Mouse (Mus musculus) midbrain, embryonic 13.5 days (tissue): Measurements from ENCODE around the gene Nup214. TPM values are rescaled to one million over a fixed set of nuclear protein-coding genes. Genes with fewer than 3 reads are reported as not detected.

Source experiments
- ATAC-seq: fragments of 200-750 bp; cut with Nextera tagmentation; 2 replicates; pipeline ENCODE4 v1.8.0; 2017; ENCODE audit warnings: mild to moderate bottlenecking, moderate TSS enrichment, moderate library complexity
- H3K27ac ChIP-seq: fragments of 300-500 bp; sonication (generic); 2 replicates; pipeline ENCODE4 v1.5.1; 2015; ENCODE audit warnings: inconsistent platforms, mild to moderate bottlenecking, moderate library complexity
- H3K27me3 ChIP-seq: fragments of 300-500 bp; sonication (generic); 2 replicates; pipeline ENCODE4 v1.6.1; 2015; ENCODE audit warnings: mild to moderate bottlenecking, inconsistent platforms
- H3K36me3 ChIP-seq: fragments of 300-500 bp; sonication (generic); 2 replicates; pipeline ENCODE4 v1.6.1; 2015; ENCODE audit warnings: mild to moderate bottlenecking, inconsistent platforms
- H3K4me1 ChIP-seq: fragments of 300-500 bp; sonication (generic); replicated peaks from 2 replicates; pipeline ENCODE4 v1.6.1; 2015; ENCODE audit warnings: inconsistent platforms
- H3K4me2 ChIP-seq: fragments of 300-500 bp; sonication (generic); replicated peaks from 2 replicates; pipeline ENCODE4 v1.6.1; 2015; ENCODE audit warnings: moderate library complexity, mild to moderate bottlenecking, inconsistent platforms
- H3K4me3 ChIP-seq: fragments of 300-500 bp; sonication (generic); replicated peaks from 2 replicates; pipeline ENCODE4 v1.5.1; 2015; ENCODE audit warnings: mild to moderate bottlenecking, inconsistent platforms
- H3K9ac ChIP-seq: fragments of 300-500 bp; sonication (generic); replicated peaks from 2 replicates; pipeline ENCODE4 v1.6.1; 2015; ENCODE audit warnings: mild to moderate bottlenecking, inconsistent platforms
- H3K9me3 ChIP-seq: fragments of 300-500 bp; sonication (generic); 2 replicates; pipeline ENCODE4 v1.6.1; 2016; ENCODE audit warnings: mild to moderate bottlenecking, inconsistent platforms
- WGBS: fragments of 180-500 bp; shearing (Covaris S2); methylation state at CpG from one replicate; pipeline ENCODE4 v1.1.7; 2015; 5-methylcytosine and 5-hydroxymethylcytosine counted together
- polyA plus RNA-seq: library from polyadenylated mRNA; unstranded; fragments of >200 nt; fragmentation: Nextera tagmentation; extraction: Ambion mirVana; gene quantifications from 2 replicates; pipeline ENCODE4 v1.2.1, GENCODE M21; 2015

The Nup214 gene
- polyA plus RNA-seq, 1 experiment from 2014 or later = 84.5 TPM

DNA sequence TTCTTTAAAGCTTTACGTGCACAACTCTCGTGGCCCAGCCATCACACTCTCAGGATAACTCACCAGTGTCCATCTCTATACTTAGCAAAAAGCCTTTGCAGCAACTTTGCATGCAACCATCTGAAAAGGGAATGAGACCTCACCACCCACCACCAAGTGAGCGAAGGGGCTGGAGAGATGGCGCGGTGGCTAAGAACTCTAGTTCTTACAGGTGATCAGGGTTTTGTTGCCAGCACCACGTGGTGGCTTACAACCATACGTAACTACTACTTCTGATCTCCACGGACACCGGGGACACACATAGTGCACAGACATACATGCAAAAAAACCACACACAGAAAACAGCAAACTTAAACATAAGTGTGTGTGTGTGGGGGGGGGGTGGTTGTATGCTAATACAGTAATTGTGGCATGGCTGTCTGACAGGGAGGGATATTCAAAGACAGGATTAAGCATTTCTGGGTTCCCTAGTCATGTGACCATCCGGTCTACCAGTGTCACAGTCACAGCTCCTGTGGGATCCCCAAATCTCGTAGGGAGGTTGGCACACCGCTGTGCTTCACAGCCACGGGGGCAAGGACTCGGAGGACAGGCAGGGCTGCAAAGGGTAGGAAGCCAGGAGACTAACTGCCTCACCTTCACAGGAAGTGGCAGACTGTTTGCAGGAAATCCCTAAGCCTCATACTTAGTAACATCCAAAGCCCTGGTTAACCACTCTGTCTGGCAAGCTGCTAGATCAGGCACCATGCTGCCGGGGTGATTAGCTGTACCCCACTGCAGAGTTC is 88.6 kb downstream of the Nup214 start:
- H3K27me3 ChIP-seq = peaks cover 16% of the 10 kb centered on the region
- H3K27ac ChIP-seq = no peak overlapping the region
- H3K9ac ChIP-seq = no peak overlapping the region
- no peak overlapping the region for H3K4me3 ChIP-seq
- H3K4me1 ChIP-seq = no peaks in the 10 kb centered on the region; the same call in 1 of the 2 replicates
- H3K36me3 ChIP-seq = no peaks in the 10 kb centered on the region
- 90% methylated on average over 15 of the region's 15 CpGs for WGBS
- no peaks in the 10 kb centered on the region for H3K9me3 ChIP-seq
- no peak overlapping the region for H3K4me2 ChIP-seq
- ATAC-seq = no peak

- no peaks in the 10 kb centered on the region; the same call in 1 of the 2 replicates for H3K4me1 ChIP-seq
- H3K36me3 ChIP-seq = no peaks in the 10 kb centered on the region
- 82% methylated on average over 7 of the region's 7 CpGs for WGBS
- H3K9ac ChIP-seq = no peak overlapping the region
- no peak overlapping the region for H3K27ac ChIP-seq
- no peak for ATAC-seq
- no peaks in the 10 kb centered on the region for H3K9me3 ChIP-seq
- peaks cover 18% of the 10 kb centered on the region; the same call in 1 of the 2 replicates for H3K27me3 ChIP-seq
- H3K4me3 ChIP-seq = no peak overlapping the region
- H3K4me2 ChIP-seq = no peak overlapping the region
Measured at GRCm38 (mm10) chr2:32063451-32064151, 89.4 kb downstream of the Nup214 start.

DNA sequence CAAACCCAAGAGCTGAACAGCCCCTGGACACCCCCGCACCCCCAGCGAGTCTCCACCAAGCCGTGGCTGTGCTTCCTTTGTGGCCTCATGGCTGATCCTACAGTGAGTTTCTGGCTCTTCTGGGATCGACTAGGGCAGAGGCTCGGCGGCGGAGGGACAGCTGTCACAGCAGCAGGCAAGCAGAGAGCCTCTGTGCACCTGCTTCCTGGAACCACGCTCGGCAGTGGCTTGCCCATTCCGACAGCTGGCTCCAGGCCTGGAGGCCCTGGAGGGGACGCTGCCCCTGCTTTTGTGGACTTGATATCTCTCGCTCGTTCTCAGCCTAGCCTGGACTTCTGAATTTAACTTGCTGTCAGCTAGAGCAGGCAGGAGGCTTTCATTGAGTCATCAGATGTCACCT is 90.7 kb downstream of the Nup214 start:
- Histone ChIP-seq H3K36me3 (no peaks in the 10 kb centered on the region), H3K4me3 (no peak overlapping the region), H3K4me1 (no peaks in the 10 kb centered on the region; the same call in 1 of the 2 replicates), H3K9ac (no peak overlapping the region), H3K9me3 (no peaks in the 10 kb centered on the region), H3K27me3 (0 out of 2 replicates have a peak, but pooled peaks cover 15% of the 10 kb centered on the region), H3K27ac (no peak overlapping the region), H3K4me2 (no peak overlapping the region)
- 66% methylated on average over 13 of the region's 13 CpGs for WGBS
- no peak for ATAC-seq

DNA sequence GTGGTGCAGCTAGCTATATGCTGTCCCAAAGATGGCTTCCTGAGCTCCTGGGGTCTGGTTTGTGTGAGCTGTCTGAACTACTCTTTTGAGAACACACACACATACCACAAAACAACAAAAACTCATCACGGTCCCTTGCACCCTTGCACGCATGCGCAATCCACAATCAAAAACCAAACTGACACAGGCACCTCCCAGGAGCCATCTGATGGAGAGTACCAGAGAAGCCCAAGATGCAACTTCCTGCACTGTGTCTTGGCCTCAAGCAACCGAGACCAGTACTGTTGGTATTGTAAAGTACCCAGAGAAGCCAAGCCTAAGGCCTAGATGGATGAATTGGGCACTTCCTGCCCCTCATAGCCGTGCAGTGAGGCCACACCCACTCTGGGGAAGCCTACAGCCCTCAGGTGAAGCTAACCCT is 91.1 kb downstream of the Nup214 start:
- H3K4me3 ChIP-seq = no peak overlapping the region

GRCm38 (mm10) chr2:32066005-32066404 is 91.8 kb downstream of the Nup214 start:
- ATAC-seq = no peak
- no peak overlapping the region for H3K9ac ChIP-seq
- no peak overlapping the region for H3K27ac ChIP-seq
- H3K4me2 ChIP-seq = no peak overlapping the region
- H3K27me3 ChIP-seq = 0 out of 2 replicates have a peak, but pooled peaks cover 9% of the 10 kb centered on the region
- no peaks in the 10 kb centered on the region for H3K9me3 ChIP-seq
- no peaks in the 10 kb centered on the region; the same call in 1 of the 2 replicates for H3K4me1 ChIP-seq
- H3K36me3 ChIP-seq = no peaks in the 10 kb centered on the region
- no peak overlapping the region for H3K4me3 ChIP-seq
- 79% methylated on average over 4 of the region's 4 CpGs for WGBS

More for the DNA sequence above, 91.1 kb downstream of the Nup214 start:
- Histone ChIP-seq H3K27ac (no peak overlapping the region), H3K27me3 (0 out of 2 replicates have a peak, but pooled peaks cover 15% of the 10 kb centered on the region), H3K36me3 (no peaks in the 10 kb centered on the region), H3K9ac (no peak overlapping the region), H3K4me1 (no peaks in the 10 kb centered on the region; the same call in 1 of the 2 replicates), H3K4me2 (no peak overlapping the region), H3K9me3 (no peaks in the 10 kb centered on the region)
- WGBS = 85% methylated on average over 5 of the region's 5 CpGs
- ATAC-seq = no peak

GRCm38 (mm10) chr2:32068811-32069607 is 94.8 kb downstream of the Nup214 start:
- no peak for ATAC-seq
- Histone ChIP-seq H3K9me3 (no peaks in the 10 kb centered on the region), H3K4me1 (no peaks in the 10 kb centered on the region; the same call in 1 of the 2 replicates), H3K27me3 (0 out of 2 replicates have a peak, but pooled peaks cover 7% of the 10 kb centered on the region), H3K27ac (no peak overlapping the region), H3K4me2 (no peak overlapping the region), H3K36me3 (no peaks in the 10 kb centered on the region), H3K4me3 (no peak overlapping the region), H3K9ac (no peak overlapping the region)
- WGBS = 58% methylated on average over 31 of the region's 31 CpGs

DNA sequence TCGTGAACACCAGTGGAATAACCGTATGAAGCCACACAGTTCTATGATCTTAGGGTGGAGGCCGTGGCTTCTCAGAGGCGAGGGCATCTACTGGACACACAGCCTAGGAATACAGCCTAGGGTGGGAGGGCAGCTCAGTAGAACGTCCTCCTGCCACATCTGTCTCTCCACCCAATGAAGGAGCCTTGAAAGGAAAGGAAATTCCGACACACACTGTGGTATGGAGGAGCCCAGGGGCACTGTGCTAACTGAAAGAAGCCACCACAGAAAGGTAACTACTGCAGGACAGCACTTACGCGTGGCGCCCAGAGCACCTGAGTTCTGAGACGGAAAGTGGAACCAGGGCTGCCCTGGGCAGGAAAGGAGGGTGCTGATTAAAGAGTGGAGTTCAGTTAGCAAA is 96.5 kb downstream of the Nup214 start:
- Histone ChIP-seq H3K27ac (no peak overlapping the region), H3K9ac (no peak overlapping the region), H3K27me3 (0 out of 2 replicates have a peak, but pooled peaks cover 7% of the 10 kb centered on the region), H3K36me3 (no peaks in the 10 kb centered on the region), H3K4me1 (no peaks in the 10 kb centered on the region), H3K4me3 (no peak overlapping the region), H3K4me2 (no peak overlapping the region), H3K9me3 (no peaks in the 10 kb centered on the region)
- no peak for ATAC-seq
- 91% methylated on average over 10 of the region's 10 CpGs for WGBS

- no peak for ATAC-seq
- no peak overlapping the region for H3K4me3 ChIP-seq
- no peaks in the 10 kb centered on the region for H3K36me3 ChIP-seq
- WGBS = 69% methylated on average over 8 of the region's 8 CpGs
- no peaks in the 10 kb centered on the region for H3K27me3 ChIP-seq
- no peaks in the 10 kb centered on the region for H3K9me3 ChIP-seq
- H3K4me1 ChIP-seq = no peaks in the 10 kb centered on the region
- no peak overlapping the region for H3K27ac ChIP-seq
- no peak overlapping the region for H3K4me2 ChIP-seq
- H3K9ac ChIP-seq = no peak overlapping the region
Measured at GRCm38 (mm10) chr2:32074404-32074803, 100.2 kb downstream of the Nup214 start.

DNA sequence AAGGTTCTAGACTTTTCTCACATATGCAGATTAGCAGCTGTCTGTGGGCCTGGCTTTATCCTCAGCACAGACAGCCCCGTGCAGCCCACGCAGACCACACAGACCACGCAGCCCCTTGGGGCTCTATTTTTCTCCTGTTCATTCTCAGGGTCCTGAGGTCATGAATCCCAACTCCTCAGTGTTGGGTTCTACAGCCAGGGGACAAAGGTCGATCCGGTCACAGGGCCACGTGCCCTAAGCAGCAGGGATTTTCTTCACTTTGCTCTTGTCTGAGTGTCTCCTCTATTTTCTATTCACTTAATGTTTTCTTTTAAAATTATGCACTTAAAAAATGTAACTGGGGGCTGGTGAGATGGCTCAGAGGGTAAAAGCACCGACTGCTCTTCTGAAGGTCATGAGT is 101.1 kb downstream of the Nup214 start:
- H3K4me3 ChIP-seq = no peak overlapping the region
- ATAC-seq = no peak
- H3K4me1 ChIP-seq = no peaks in the 10 kb centered on the region
- H3K36me3 ChIP-seq = no peaks in the 10 kb centered on the region
- no peak overlapping the region for H3K4me2 ChIP-seq
- H3K9ac ChIP-seq = no peak overlapping the region
- H3K27ac ChIP-seq = no peak overlapping the region
- WGBS = 69% methylated on average over 7 of the region's 7 CpGs
- 0 out of 2 replicates have a peak, but pooled peaks cover 7% of the 10 kb centered on the region for H3K27me3 ChIP-seq
- H3K9me3 ChIP-seq = no peaks in the 10 kb centered on the region

DNA sequence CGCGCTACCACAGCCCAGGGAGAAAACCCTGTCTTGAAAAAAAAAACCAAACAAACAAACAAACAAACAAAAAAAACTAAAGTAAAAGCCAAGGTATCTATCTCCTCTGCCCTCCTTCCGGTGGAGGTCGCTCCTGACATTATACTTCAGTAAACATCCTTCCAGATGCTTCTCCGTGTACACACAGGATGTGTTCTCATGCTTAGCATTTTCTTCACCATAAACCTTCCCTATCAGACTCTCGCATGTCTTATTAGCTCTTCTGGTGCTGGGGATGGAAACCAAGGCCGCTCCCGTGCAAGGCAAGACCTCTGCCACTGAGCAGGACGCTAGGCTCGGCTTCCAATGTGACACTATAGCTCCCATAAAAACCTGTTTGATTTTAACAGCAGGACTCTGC is 103.5 kb downstream of the Nup214 start:
- Histone ChIP-seq H3K9me3 (no peaks in the 10 kb centered on the region), H3K9ac (no peak overlapping the region), H3K36me3 (no peaks in the 10 kb centered on the region), H3K27me3 (peaks cover 28% of the 10 kb centered on the region), H3K27ac (no peak overlapping the region), H3K4me3 (no peak overlapping the region), H3K4me2 (no peak overlapping the region), H3K4me1 (peaks cover 4% of the 10 kb centered on the region; the same call in 1 of the 2 replicates)
- WGBS = 81% methylated on average over 10 of the region's 10 CpGs
- no peak for ATAC-seq

GRCm38 (mm10) chr2:32078522-32078921 is 104.3 kb downstream of the Nup214 start:
- peaks cover 12% of the 10 kb centered on the region for H3K4me1 ChIP-seq
- H3K9ac ChIP-seq = no peak overlapping the region
- peaks cover 36% of the 10 kb centered on the region for H3K27me3 ChIP-seq
- no peak for ATAC-seq
- H3K36me3 ChIP-seq = no peaks in the 10 kb centered on the region
- 63% methylated on average over 8 of the region's 8 CpGs for WGBS
- no peak overlapping the region for H3K4me2 ChIP-seq
- no peaks in the 10 kb centered on the region for H3K9me3 ChIP-seq
- H3K27ac ChIP-seq = no peak overlapping the region
- H3K4me3 ChIP-seq = no peak overlapping the region
